Comparison of ENCODE assay signal across 38 mouse cellular contexts in the genomic region with DNA sequence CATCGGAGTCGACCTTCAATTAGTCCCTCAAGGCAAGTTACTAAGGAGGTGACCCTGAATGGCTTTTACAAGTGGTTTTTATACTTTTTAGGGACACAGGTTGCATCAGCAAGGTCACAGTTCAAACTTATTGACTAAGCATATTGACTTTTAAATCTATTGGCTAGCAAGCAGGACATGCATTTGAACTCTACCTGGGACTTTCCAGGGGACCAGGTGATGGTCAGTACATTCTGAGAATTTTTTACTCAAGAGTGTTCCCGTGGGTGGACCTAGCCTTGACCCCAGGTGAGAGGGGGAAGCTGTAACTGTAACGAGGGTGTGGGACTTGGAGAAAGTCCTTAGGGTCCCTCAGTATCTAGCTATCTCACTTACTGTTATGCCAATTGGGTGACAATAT. TPM values are rescaled to one million over a fixed set of nuclear protein-coding genes. Genes with fewer than 3 reads are reported as not detected.
"Had no signal": no experiment of that assay in that cellular context is flagged by ENCODE, and none has a peak within 500 bp of the region (broad histone marks: within the 10 kb centered on the region; RNA-seq: fewer than 3 reads in every experiment).

No protein-coding gene starts in this region.

- H3K27ac ChIP-seq: heart, embryonic 10.5 days; hindbrain, embryonic 14.5 days; intestine, embryonic 15.5 days; layer of hippocampus, adult 2 months; left cerebral cortex, adult 2 months; limb, embryonic 10.5 days; limb, embryonic 12.5 days; liver, embryonic 13.5 days had no signal

- H3K36me3 ChIP-seq: heart, embryonic 10.5 days; heart, embryonic 12.5 days; intestine, embryonic 15.5 days; limb, embryonic 10.5 days; limb, embryonic 12.5 days; liver, embryonic 13.5 days had no signal

- H3K4me2 ChIP-seq: heart, embryonic 12.5 days; hindbrain, embryonic 14.5 days; intestine, embryonic 15.5 days; limb, embryonic 12.5 days; liver, embryonic 13.5 days had no signal

- H3K9me3 ChIP-seq: heart, embryonic 10.5 days; heart, embryonic 12.5 days; intestine, embryonic 15.5 days; limb, embryonic 10.5 days; limb, embryonic 12.5 days; liver, embryonic 13.5 days had no signal

- H3K4me1 ChIP-seq: heart, embryonic 10.5 days; heart, embryonic 12.5 days; intestine, embryonic 15.5 days; limb, embryonic 10.5 days; limb, embryonic 12.5 days; liver, embryonic 13.5 days had no signal

- H3K27me3 ChIP-seq: intestine, embryonic 15.5 days; limb, embryonic 12.5 days; liver, embryonic 13.5 days had no signal

- H3K9ac ChIP-seq: forebrain, postnatal 0 days; heart, embryonic 12.5 days; hindbrain, embryonic 14.5 days; intestine, embryonic 15.5 days; limb, embryonic 12.5 days; liver, embryonic 13.5 days had no signal

- DNase-seq: forebrain, postnatal 0 days; gastrocnemius, postnatal 14 days; gastrocnemius, postnatal 36 days; heart, adult 18-20 months; heart, postnatal 10 days; kidney, adult 18-20 months; kidney, adult 8-10 months; kidney, postnatal 10 days; kidney, postnatal 25 days; kidney, postnatal 4 days; liver, embryonic 13.5 days had no signal

- ATAC-seq: hindbrain, embryonic 16.5 days; inflammation-experienced regulatory T-cells, adult 6 months; intestine, embryonic 15.5 days; intestine, postnatal 0 days had no signal

- H3K4me3 ChIP-seq: heart, embryonic 10.5 days; heart, embryonic 12.5 days; intestine, embryonic 15.5 days; limb, embryonic 10.5 days; limb, embryonic 12.5 days; liver, embryonic 13.5 days had no signal

RNA-seq across cellular contexts. Expression of gene Cga, which starts 7.6 kb away (rescaled TPM):
- total RNA-seq: forebrain, postnatal 0 days; gastrocnemius, adult 18-20 months; gastrocnemius, adult 8-10 months; gastrocnemius, postnatal 14 days; gastrocnemius, postnatal 36 days; heart, adult 18-20 months; heart, adult 8-10 months; heart, postnatal 10 days; heart, postnatal 25 days; hematopoietic stem cell, adult 5-6 weeks; layer of hippocampus, adult 2 months; layer of hippocampus, postnatal 10 days; layer of hippocampus, postnatal 25 days; left cerebral cortex, adult 2 months; left cerebral cortex, postnatal 14 days; left cerebral cortex, postnatal 36 days had no signal
- polyA plus RNA-seq: forebrain, postnatal 0 days; gonadal fat pad, adult 2 months; heart, embryonic 10.5 days; heart, embryonic 12.5 days; heart, embryonic 14.5 days; heart, embryonic 16.5 days; hindbrain, embryonic 11.5 days; hindbrain, embryonic 14.5 days; inflammation-experienced regulatory T-cells, adult 6 months; intestine, embryonic 15.5 days; intestine, postnatal 0 days; kidney, embryonic 14.5 days; kidney, embryonic 16.5 days; limb, embryonic 10.5 days; limb, embryonic 12.5 days; limb, embryonic 14.5 days had no signal
